Mouse (Mus musculus) neural tube, embryonic 11.5 days (tissue): ENCODE measurements around the gene Aatf. TPM values are rescaled to one million over a fixed set of nuclear protein-coding genes. Genes with fewer than 3 reads are reported as not detected.

Source experiments
- ATAC-seq: fragments of 200-750 bp; cut with Nextera tagmentation; 2 replicates; pipeline ENCODE4 v1.8.0; 2017; ENCODE audit warnings: moderate number of reproducible peaks, mild to moderate bottlenecking, moderate TSS enrichment, moderate library complexity; ENCODE audit not compliant: insufficient read depth, low FRiP score, low TSS enrichment
- DNase-seq: peaks from one replicate; pipeline ENCODE4 v3.0.0-alpha.2; 2015; ENCODE audit warnings: low spot score
- H3K27ac ChIP-seq: fragments of 300-500 bp; sonication (generic); 2 replicates; pipeline ENCODE4 v1.5.1; 2014; ENCODE audit warnings: low read depth, mild to moderate bottlenecking, low read length
- H3K27me3 ChIP-seq: fragments of 300-500 bp; sonication (generic); 2 replicates; pipeline ENCODE4 v1.6.1; 2014; ENCODE audit warnings: mild to moderate bottlenecking, low read length, mixed read lengths; ENCODE audit not compliant: control insufficient read depth, insufficient read depth
- H3K36me3 ChIP-seq: fragments of 300-500 bp; sonication (generic); 2 replicates; pipeline ENCODE4 v1.6.1; 2014; ENCODE audit warnings: mild to moderate bottlenecking, low read length, moderate library complexity, mixed read lengths; ENCODE audit not compliant: control insufficient read depth, insufficient read depth
- H3K4me1 ChIP-seq: fragments of 300-500 bp; sonication (generic); 2 replicates; pipeline ENCODE4 v1.6.1; 2014; ENCODE audit warnings: low read length, mixed read lengths; ENCODE audit not compliant: control insufficient read depth, insufficient read depth
- H3K4me2 ChIP-seq: fragments of 300-500 bp; sonication (generic); 2 replicates; pipeline ENCODE4 v1.6.1; 2014; ENCODE audit warnings: low read depth, mild to moderate bottlenecking, moderate library complexity
- H3K4me3 ChIP-seq: fragments of 300-500 bp; sonication (generic); 2 replicates; pipeline ENCODE4 v1.5.1; 2014; ENCODE audit warnings: low read depth, low read length
- H3K9ac ChIP-seq: fragments of 300-500 bp; sonication (generic); 2 replicates; pipeline ENCODE4 v1.6.1; 2014; ENCODE audit warnings: mild to moderate bottlenecking, low read length
- H3K9me3 ChIP-seq: fragments of 300-500 bp; sonication (generic); 2 replicates; pipeline ENCODE4 v1.6.1; 2016; ENCODE audit warnings: low read length; ENCODE audit not compliant: control insufficient read depth
- WGBS: fragments of 180-500 bp; shearing (Covaris S2); extraction: QIAGEN DNeasy Blood & Tissue Kit; methylation state at CpG from one replicate; pipeline ENCODE4 v1.1.7; 2014; 5-methylcytosine and 5-hydroxymethylcytosine counted together
- polyA plus RNA-seq: library from polyadenylated mRNA; unstranded; fragments of >200 nt; fragmentation: Nextera tagmentation; extraction: Ambion mirVana; gene quantifications from 2 replicates; pipeline ENCODE4 v1.2.1, GENCODE M21; 2014

Gene Aatf
- polyA plus RNA-seq, 1 experiment from 2014 or later = 54.4 TPM

- Histone ChIP-seq H3K4me2 (no peak overlapping the region), H3K27ac (no peak overlapping the region), H3K36me3 (no peaks in the 10 kb centered on the region), H3K4me3 (no peak overlapping the region), H3K9me3 (no peaks in the 10 kb centered on the region), H3K9ac (no peak overlapping the region), H3K27me3 (no peaks in the 10 kb centered on the region), H3K4me1 (0 out of 2 replicates have a peak, but pooled peaks cover 2% of the 10 kb centered on the region)
- 17% methylated on average over 1 of the region's 1 CpGs for WGBS
- DNase-seq (peak; percentile 71), ATAC-seq (0 out of 2 replicates have a peak, but pooled peaks have one; percentile 38)
These were observed 83.7 kb downstream of the Aatf start for GRCm38 (mm10) chr11:84429581-84429980.

- Histone ChIP-seq H3K4me1 (0 out of 2 replicates have a peak, but pooled peaks cover 2% of the 10 kb centered on the region), H3K27ac (no peak overlapping the region), H3K36me3 (no peaks in the 10 kb centered on the region), H3K4me3 (no peak overlapping the region), H3K27me3 (no peaks in the 10 kb centered on the region), H3K9me3 (no peaks in the 10 kb centered on the region), H3K9ac (no peak overlapping the region), H3K4me2 (no peak overlapping the region)
- whole genome bisulfite sequencing = 93% methylated on average over 5 of the region's 5 CpGs
- no peak for DNase-seq
- no peak for ATAC-seq
These were observed 86.7 kb downstream of the Aatf start for GRCm38 (mm10) chr11:84426633-84426998.

- no peak for ATAC-seq
- Histone ChIP-seq H3K27ac (no peak overlapping the region), H3K9ac (no peak overlapping the region), H3K9me3 (no peaks in the 10 kb centered on the region), H3K36me3 (no peaks in the 10 kb centered on the region), H3K27me3 (no peaks in the 10 kb centered on the region), H3K4me1 (0 out of 2 replicates have a peak, but pooled peaks cover 2% of the 10 kb centered on the region), H3K4me2 (no peak overlapping the region), H3K4me3 (no peak overlapping the region)
- DNase-seq = no peak
- 71% methylated on average over 13 of the region's 13 CpGs for WGBS
These were observed 87.3 kb downstream of the Aatf start for GRCm38 (mm10) chr11:84425736-84426632.

GRCm38 (mm10) chr11:84420779-84421178 lies 92.5 kb downstream of the Aatf start:
- WGBS = 91% methylated on average over 6 of the region's 6 CpGs
- DNase-seq (no peak), ATAC-seq (no peak)
- Histone ChIP-seq H3K27me3 (no peaks in the 10 kb centered on the region), H3K36me3 (no peaks in the 10 kb centered on the region), H3K4me2 (no peak overlapping the region), H3K4me1 (no peaks in the 10 kb centered on the region), H3K4me3 (no peak overlapping the region), H3K9ac (no peak overlapping the region), H3K9me3 (no peaks in the 10 kb centered on the region), H3K27ac (no peak overlapping the region)

- no peaks in the 10 kb centered on the region for H3K9me3 ChIP-seq
- no peak overlapping the region for H3K4me3 ChIP-seq
- H3K9ac ChIP-seq = no peak overlapping the region
- no peak overlapping the region for H3K27ac ChIP-seq
- no peaks in the 10 kb centered on the region for H3K36me3 ChIP-seq
- 79% methylated on average over 6 of the region's 6 CpGs for WGBS
- no peak for ATAC-seq
- H3K4me2 ChIP-seq = no peak overlapping the region
- no peak for DNase-seq
- no peaks in the 10 kb centered on the region for H3K27me3 ChIP-seq
- no peaks in the 10 kb centered on the region for H3K4me1 ChIP-seq
These were observed 100.2 kb downstream of the Aatf start for GRCm38 (mm10) chr11:84413111-84413510.

- 70% methylated on average over 12 of the region's 12 CpGs for WGBS
- Histone ChIP-seq H3K27ac (no peak overlapping the region), H3K36me3 (no peaks in the 10 kb centered on the region), H3K4me2 (no peak overlapping the region), H3K4me1 (no peaks in the 10 kb centered on the region), H3K4me3 (no peak overlapping the region), H3K27me3 (no peaks in the 10 kb centered on the region), H3K9ac (no peak overlapping the region), H3K9me3 (no peaks in the 10 kb centered on the region)
- ATAC-seq = no peak
- DNase-seq = no peak
These were observed 101.0 kb downstream of the Aatf start for GRCm38 (mm10) chr11:84412201-84412934.

GRCm38 (mm10) chr11:84411642-84412018 lies 101.7 kb downstream of the Aatf start:
- no peak for DNase-seq
- no peak for ATAC-seq
- Histone ChIP-seq H3K27ac (no peak overlapping the region), H3K4me1 (no peaks in the 10 kb centered on the region), H3K9ac (no peak overlapping the region), H3K4me2 (no peak overlapping the region), H3K9me3 (no peaks in the 10 kb centered on the region), H3K27me3 (no peaks in the 10 kb centered on the region), H3K36me3 (no peaks in the 10 kb centered on the region), H3K4me3 (no peak overlapping the region)
- 55% methylated on average over 7 of the region's 7 CpGs for WGBS

GRCm38 (mm10) chr11:84410879-84411641 lies 102.3 kb downstream of the Aatf start:
- no peak overlapping the region for H3K27ac ChIP-seq
- ATAC-seq = no peak

More at GRCm38 (mm10) chr11:84410879-84411641, 102.3 kb downstream of the Aatf start:
- no peaks in the 10 kb centered on the region for H3K36me3 ChIP-seq
- H3K9me3 ChIP-seq = no peaks in the 10 kb centered on the region
- WGBS = 73% methylated on average over 7 of the region's 7 CpGs
- no peaks in the 10 kb centered on the region for H3K4me1 ChIP-seq
- no peak for DNase-seq
- no peak overlapping the region for H3K4me3 ChIP-seq
- no peak overlapping the region for H3K9ac ChIP-seq
- H3K27me3 ChIP-seq = no peaks in the 10 kb centered on the region
- H3K4me2 ChIP-seq = no peak overlapping the region
